Mouse (Mus musculus): ENCODE measurements around the gene Nufip1. TPM values are rescaled to one million over a fixed set of nuclear protein-coding genes. Genes with fewer than 3 reads are reported as not detected.
A peak's percentile ranks its signal among the peaks of the same experiment; 100 is the strongest.

Nufip1 gene
- total and polyA plus RNA-seq, 2 experiments from 2014 or later = 6.0 to 6.5 TPM

DNA sequence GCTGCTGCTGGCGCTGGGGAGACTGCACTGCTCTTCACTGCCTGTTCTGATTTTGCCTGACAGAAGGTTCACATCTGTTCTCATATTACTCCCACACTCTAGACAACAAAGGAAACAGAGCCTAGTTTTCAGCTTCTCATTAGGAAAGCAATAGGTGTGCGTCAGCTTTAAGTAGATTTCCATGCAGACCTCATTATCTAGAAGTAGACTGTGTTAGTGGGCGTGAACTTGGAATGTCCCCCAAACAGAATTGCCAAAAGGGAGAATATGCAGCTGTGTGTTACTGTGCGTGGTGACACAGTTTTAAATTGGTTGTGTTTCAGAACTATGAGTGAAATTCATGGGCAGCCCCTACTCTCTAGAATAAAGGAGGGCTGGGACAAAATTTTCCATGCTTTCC lies 9.8 kb downstream of the Nufip1 start:
- TF ChIP-seq EP300 (IDR thresholded peaks at IDR 0.05; ENCODE audit: low read depth) = no peak
- TF ChIP-seq CTCF (IDR thresholded peaks at IDR 0.05; ENCODE audit: low read depth) = no peak
- H3K27me3 ChIP-seq (ENCODE audit: control insufficient read depth, insufficient read depth, low read length) = no peaks in the 10 kb centered on the region
- peaks cover 69% of the 10 kb centered on the region for H3K36me3 ChIP-seq (replicated peaks; ENCODE audit: control insufficient read depth, insufficient read depth, low read length)
- no peak overlapping the region for H3K4me2 ChIP-seq (ENCODE audit: low read depth, low read length)
- no peak overlapping the region for H3K9ac ChIP-seq (replicated peaks; ENCODE audit: low read depth, low read length)
- no peaks in the 10 kb centered on the region for H3K9me3 ChIP-seq (replicated peaks; ENCODE audit: control insufficient read depth, low read length)
- WGBS = 77% methylated on average over 4 of the region's 4 CpGs
- H3K4me1 ChIP-seq (ENCODE audit: control insufficient read depth, insufficient read depth) = 0 out of 2 replicates have a peak, but pooled peaks cover 6% of the 10 kb centered on the region
- DNase-seq (ENCODE audit: low spot score) (no peak), ATAC-seq (ENCODE audit: insufficient read depth, low read depth) (no peak)
- no peak overlapping the region for H3K4me3 ChIP-seq (ENCODE audit: low read depth, low read length)
- H3K27ac ChIP-seq (ENCODE audit: low read depth) = no peak overlapping the region

DNA sequence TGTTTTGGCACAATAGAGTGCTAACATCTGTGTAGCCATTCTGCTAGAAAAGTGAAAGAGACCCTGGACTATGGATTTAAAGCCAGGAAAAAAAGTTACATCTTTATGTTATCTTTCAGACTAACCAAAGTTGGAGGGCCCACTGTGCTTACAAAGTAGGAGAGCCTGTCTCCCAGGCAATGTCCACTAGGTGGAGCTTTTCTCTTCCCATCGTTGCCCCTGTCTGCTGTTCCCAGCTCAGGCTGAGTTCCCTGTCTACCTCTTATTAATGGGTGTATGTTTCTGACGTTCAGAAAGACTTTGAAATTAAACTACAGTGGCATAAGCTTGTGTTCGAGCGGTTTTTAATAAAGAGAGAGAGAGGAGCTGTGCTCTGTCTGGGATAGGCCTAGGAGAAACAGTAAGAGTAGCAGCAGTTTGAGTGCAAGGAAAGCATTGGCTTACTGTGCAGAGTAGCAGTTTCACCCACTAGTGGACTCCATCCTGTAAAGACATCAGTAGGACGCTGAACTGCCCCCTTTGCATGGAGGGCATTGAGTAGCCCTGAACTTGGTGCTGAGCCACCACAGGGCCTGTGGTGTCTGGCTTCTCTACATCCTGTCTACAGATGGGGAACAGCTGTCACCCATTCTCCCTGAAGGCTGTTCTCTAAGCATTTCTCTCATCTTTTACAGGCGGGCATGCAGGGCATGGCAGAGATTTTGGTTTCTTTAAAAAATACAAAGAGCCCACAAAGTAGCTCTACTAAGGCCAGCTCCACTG lies 11.4 kb downstream of the Nufip1 start:
- peak; percentile 73 for DNase-seq (ENCODE audit: low spot score)
- no peak overlapping the region for H3K9ac ChIP-seq (replicated peaks; ENCODE audit: low read depth, low read length)
- peaks cover 69% of the 10 kb centered on the region for H3K36me3 ChIP-seq (replicated peaks; ENCODE audit: control insufficient read depth, insufficient read depth, low read length)
- H3K4me3 ChIP-seq (ENCODE audit: low read depth, low read length) = no peak overlapping the region
- H3K4me1 ChIP-seq (ENCODE audit: control insufficient read depth, insufficient read depth) = 0 out of 2 replicates have a peak, but pooled peaks cover 6% of the 10 kb centered on the region
- H3K27me3 ChIP-seq (ENCODE audit: control insufficient read depth, insufficient read depth, low read length) = no peaks in the 10 kb centered on the region
- peak overlapping the region; percentile 27 for H3K27ac ChIP-seq (ENCODE audit: low read depth)
- TF ChIP-seq CTCF (IDR thresholded peaks at IDR 0.05; ENCODE audit: low read depth) (peak; percentile 74), EP300 (IDR thresholded peaks at IDR 0.05; ENCODE audit: low read depth) (no peak)
- H3K9me3 ChIP-seq (replicated peaks; ENCODE audit: control insufficient read depth, low read length) = no peaks in the 10 kb centered on the region
- no peak overlapping the region for H3K4me2 ChIP-seq (ENCODE audit: low read depth, low read length)
- WGBS = 51% methylated on average over 6 of the region's 6 CpGs
- ATAC-seq (ENCODE audit: insufficient read depth, low read depth) = peak; percentile 79

DNA sequence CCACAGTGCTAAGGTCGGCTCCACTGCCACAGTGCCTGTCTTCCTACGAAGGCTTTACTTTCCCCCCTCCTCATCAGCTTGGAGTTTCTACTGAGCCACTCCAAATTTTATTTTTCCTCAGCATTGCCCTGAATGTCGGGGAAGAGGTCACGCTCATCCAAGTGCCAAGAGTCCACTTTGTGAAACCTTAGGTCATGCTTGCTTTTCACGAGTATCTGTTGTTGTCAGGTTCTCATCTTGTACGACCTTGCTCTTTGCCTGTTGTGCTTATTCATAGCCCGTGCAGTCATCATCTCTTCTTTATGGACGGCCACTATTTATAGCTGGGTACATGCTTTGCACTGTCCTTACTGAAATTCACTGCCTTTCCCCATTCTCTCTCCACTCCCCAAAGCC lies 12.0 kb downstream of the Nufip1 start:
- ATAC-seq (ENCODE audit: insufficient read depth, low read depth) (peak; percentile 30; the same call in 1 of the 2 replicates), DNase-seq (ENCODE audit: low spot score) (peak; percentile 40)
- no peak for TF ChIP-seq CTCF (IDR thresholded peaks at IDR 0.05; ENCODE audit: low read depth)
- TF ChIP-seq EP300 (IDR thresholded peaks at IDR 0.05; ENCODE audit: low read depth) = no peak
- H3K36me3 ChIP-seq (replicated peaks; ENCODE audit: control insufficient read depth, insufficient read depth, low read length) = peaks cover 69% of the 10 kb centered on the region
- H3K27me3 ChIP-seq (ENCODE audit: control insufficient read depth, insufficient read depth, low read length) = no peaks in the 10 kb centered on the region
- no peak overlapping the region for H3K4me2 ChIP-seq (ENCODE audit: low read depth, low read length)
- H3K9ac ChIP-seq (replicated peaks; ENCODE audit: low read depth, low read length) = no peak overlapping the region
- 41% methylated on average over 8 of the region's 8 CpGs for WGBS
- 0 out of 2 replicates have a peak, but pooled peaks cover 6% of the 10 kb centered on the region for H3K4me1 ChIP-seq (ENCODE audit: control insufficient read depth, insufficient read depth)
- H3K27ac ChIP-seq (ENCODE audit: low read depth) = peak overlapping the region; percentile 27
- no peak overlapping the region for H3K4me3 ChIP-seq (ENCODE audit: low read depth, low read length)
- no peaks in the 10 kb centered on the region for H3K9me3 ChIP-seq (replicated peaks; ENCODE audit: control insufficient read depth, low read length)

DNA sequence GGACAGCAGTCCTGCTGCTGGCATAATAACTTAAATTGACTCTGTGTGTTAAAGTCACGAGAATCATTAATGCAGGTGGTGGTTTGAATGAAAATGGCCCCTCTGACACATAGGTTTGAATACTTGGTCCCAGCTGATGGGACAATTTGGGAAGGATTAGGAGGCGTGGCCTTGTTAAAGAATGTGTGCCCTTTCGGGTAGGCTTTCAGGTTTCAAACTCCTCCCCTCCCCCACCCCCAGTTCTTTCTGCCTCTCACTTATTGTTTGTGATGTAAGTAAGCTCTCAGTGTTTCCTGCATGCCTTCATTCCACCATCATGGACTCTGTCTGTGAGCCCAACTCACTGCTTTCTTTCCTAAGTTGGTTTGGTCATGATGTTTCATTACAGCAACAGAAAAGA lies 16.6 kb downstream of the Nufip1 start:
- WGBS = 89% methylated on average over 3 of the region's 3 CpGs
- TF ChIP-seq CTCF (IDR thresholded peaks at IDR 0.05; ENCODE audit: low read depth) (no peak), EP300 (IDR thresholded peaks at IDR 0.05; ENCODE audit: low read depth) (no peak)
- Histone ChIP-seq H3K9ac (replicated peaks; ENCODE audit: low read depth, low read length) (no peak overlapping the region), H3K4me3 (ENCODE audit: low read depth, low read length) (no peak overlapping the region), H3K27ac (ENCODE audit: low read depth) (no peak overlapping the region), H3K27me3 (ENCODE audit: control insufficient read depth, insufficient read depth, low read length) (no peaks in the 10 kb centered on the region), H3K4me2 (ENCODE audit: low read depth, low read length) (no peak overlapping the region), H3K4me1 (ENCODE audit: control insufficient read depth, insufficient read depth) (0 out of 2 replicates have a peak, but pooled peaks cover 3% of the 10 kb centered on the region), H3K9me3 (replicated peaks; ENCODE audit: control insufficient read depth, low read length) (no peaks in the 10 kb centered on the region), H3K36me3 (replicated peaks; ENCODE audit: control insufficient read depth, insufficient read depth, low read length) (peaks cover 76% of the 10 kb centered on the region)
- ATAC-seq (ENCODE audit: insufficient read depth, low read depth) = no peak
- DNase-seq (ENCODE audit: low spot score) = no peak

DNA sequence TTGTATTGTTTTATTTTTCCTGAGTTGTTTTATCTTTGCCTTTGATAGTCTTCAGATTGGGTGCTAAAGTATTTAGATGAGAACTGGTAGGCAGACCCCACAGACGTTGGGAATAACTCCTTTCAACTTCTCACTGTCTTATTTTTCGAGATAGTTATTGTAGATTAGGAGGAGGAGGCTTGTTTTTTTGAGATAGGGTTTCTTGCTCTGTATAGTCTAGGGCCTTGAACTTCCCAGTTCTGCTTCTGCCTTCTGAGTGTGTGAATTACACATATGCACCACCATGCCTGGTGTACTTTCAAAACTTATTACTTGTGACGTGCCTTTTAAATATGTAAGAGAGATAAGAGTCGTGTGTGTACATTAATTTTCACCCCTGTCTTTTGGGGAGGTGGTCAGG lies 17.5 kb downstream of the Nufip1 start:
- Histone ChIP-seq H3K36me3 (replicated peaks; ENCODE audit: control insufficient read depth, insufficient read depth, low read length) (peaks cover 85% of the 10 kb centered on the region), H3K4me3 (ENCODE audit: low read depth, low read length) (no peak overlapping the region)

More for the DNA sequence above, 17.5 kb downstream of the Nufip1 start:
- DNase-seq (ENCODE audit: low spot score) (no peak), ATAC-seq (ENCODE audit: insufficient read depth, low read depth) (no peak)
- WGBS = 73% methylated on average over 4 of the region's 4 CpGs
- TF ChIP-seq CTCF (IDR thresholded peaks at IDR 0.05; ENCODE audit: low read depth) (no peak), EP300 (IDR thresholded peaks at IDR 0.05; ENCODE audit: low read depth) (no peak)
- no peak overlapping the region for H3K27ac ChIP-seq (ENCODE audit: low read depth)
- no peak overlapping the region for H3K9ac ChIP-seq (replicated peaks; ENCODE audit: low read depth, low read length)
- no peaks in the 10 kb centered on the region for H3K9me3 ChIP-seq (replicated peaks; ENCODE audit: control insufficient read depth, low read length)
- H3K27me3 ChIP-seq (ENCODE audit: control insufficient read depth, insufficient read depth, low read length) = no peaks in the 10 kb centered on the region
- no peaks in the 10 kb centered on the region for H3K4me1 ChIP-seq (ENCODE audit: control insufficient read depth, insufficient read depth)
- no peak overlapping the region for H3K4me2 ChIP-seq (ENCODE audit: low read depth, low read length)

All from heart, postnatal 0 days (tissue).